Mouse (Mus musculus) hindbrain, embryonic 12.5 days (tissue): ENCODE measurements around the gene Atp6v1b1. TPM values are rescaled to one million over a fixed set of nuclear protein-coding genes. Genes with fewer than 3 reads are reported as not detected.

Experiments
- ATAC-seq: fragments of 200-750 bp; cut with Nextera tagmentation; 2 replicates; pipeline ENCODE4 v1.8.0; 2017; ENCODE audit warnings: moderate TSS enrichment; ENCODE audit not compliant: low FRiP score
- H3K27ac ChIP-seq: fragments of 300-500 bp; sonication (generic); 2 replicates; pipeline ENCODE4 v1.5.1; 2016; ENCODE audit warnings: mild to moderate bottlenecking
- H3K27me3 ChIP-seq: fragments of 300-500 bp; sonication (generic); 2 replicates; pipeline ENCODE4 v1.6.1; 2016; ENCODE audit warnings: mild to moderate bottlenecking
- H3K36me3 ChIP-seq: fragments of 300-500 bp; sonication (generic); 2 replicates; pipeline ENCODE4 v1.6.1; 2016; ENCODE audit warnings: mild to moderate bottlenecking
- H3K4me1 ChIP-seq: fragments of 300-500 bp; sonication (generic); 2 replicates; pipeline ENCODE4 v1.6.1; 2016
- H3K4me2 ChIP-seq: fragments of 300-500 bp; sonication (generic); replicated peaks from 2 replicates; pipeline ENCODE4 v1.6.1; 2016; ENCODE audit warnings: mild to moderate bottlenecking
- H3K4me3 ChIP-seq: fragments of 300-500 bp; sonication (generic); 2 replicates; pipeline ENCODE4 v1.5.1; 2016; ENCODE audit warnings: mild to moderate bottlenecking
- H3K9ac ChIP-seq: fragments of 300-500 bp; sonication (generic); 2 replicates; pipeline ENCODE4 v1.6.1; 2016; ENCODE audit warnings: mild to moderate bottlenecking, moderate library complexity
- H3K9me3 ChIP-seq: fragments of 300-500 bp; sonication (generic); replicated peaks from 2 replicates; pipeline ENCODE4 v1.6.1; 2016; ENCODE audit warnings: mild to moderate bottlenecking
- WGBS: fragments of 180-500 bp; shearing (Covaris S2); methylation state at CpG from one replicate; pipeline ENCODE4 v1.1.7; 2016; 5-methylcytosine and 5-hydroxymethylcytosine counted together
- polyA plus RNA-seq: library from polyadenylated mRNA; unstranded; fragments of >200 nt; fragmentation: Nextera tagmentation; extraction: Ambion mirVana; gene quantifications from 2 replicates; pipeline ENCODE4 v1.2.1, GENCODE M21; 2016

Atp6v1b1 gene
- polyA plus RNA-seq = 0.23 TPM in 1 of 2 replicates, not detected in the other

GRCm38 (mm10) chr6:83742761-83743160 is at the start of gene Atp6v1b1:
TSS of gene Atp6v1b1 (plus strand) at chr6:83742990.
- no peak for ATAC-seq
- H3K27me3 ChIP-seq = peaks cover 48% of the 10 kb centered on the region

DNA sequence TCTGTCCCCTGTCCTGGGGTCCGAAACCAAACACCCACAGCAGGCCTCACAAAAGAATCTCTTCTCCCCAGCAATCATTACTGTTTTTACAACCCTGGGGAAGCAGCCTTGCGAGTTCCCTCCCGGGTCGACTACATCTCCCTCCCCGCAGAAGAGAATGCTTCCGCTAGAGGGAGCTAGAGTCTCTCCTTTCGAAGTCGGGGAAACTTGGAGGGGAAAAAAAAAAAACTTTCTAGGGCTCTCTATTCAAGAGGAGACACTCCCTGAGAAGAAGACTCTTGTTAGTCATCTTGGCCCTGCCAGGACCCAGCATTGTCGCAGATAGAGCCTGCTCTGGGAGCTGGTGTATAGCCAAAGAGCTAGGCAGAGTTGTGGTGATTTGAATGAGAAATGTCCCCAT is 49.0 kb upstream of the Atp6v1b1 start:
- H3K4me3 ChIP-seq = no peak overlapping the region
- no peak overlapping the region for H3K4me2 ChIP-seq
- peaks cover 97% of the 10 kb centered on the region for H3K27me3 ChIP-seq
- no peaks in the 10 kb centered on the region for H3K9me3 ChIP-seq
- no peaks in the 10 kb centered on the region for H3K36me3 ChIP-seq
- ATAC-seq = no peak
- WGBS = 0% methylated on average over 9 of the region's 9 CpGs
- no peaks in the 10 kb centered on the region for H3K4me1 ChIP-seq
- H3K9ac ChIP-seq = no peak overlapping the region
- H3K27ac ChIP-seq = no peak overlapping the region

More at GRCm38 (mm10) chr6:83742761-83743160, at the start of gene Atp6v1b1:
- Histone ChIP-seq H3K9ac (peak within 1 kb of the TSS; percentile 10; the same call in 1 of the 2 replicates), H3K27ac (no peak within 1 kb of the TSS), H3K9me3 (0 out of 2 replicates have a peak, but pooled peaks cover 7% of the 10 kb centered on the region), H3K36me3 (no peaks in the 10 kb centered on the region), H3K4me1 (peaks cover 4% of the 10 kb centered on the region; the same call in 1 of the 2 replicates), H3K4me2 (no peak within 1 kb of the TSS), H3K4me3 (no peak within 1 kb of the TSS)
- WGBS = 52% methylated on average over 5 of the region's 5 CpGs

GRCm38 (mm10) chr6:83695731-83696130 is 47.1 kb upstream of the Atp6v1b1 start:
- 2% methylated on average over 3 of the region's 3 CpGs for WGBS
- ATAC-seq = no peak
- Histone ChIP-seq H3K27ac (no peak overlapping the region), H3K4me3 (no peak overlapping the region), H3K4me2 (no peak overlapping the region), H3K9ac (no peak overlapping the region), H3K4me1 (no peaks in the 10 kb centered on the region), H3K9me3 (no peaks in the 10 kb centered on the region), H3K36me3 (no peaks in the 10 kb centered on the region), H3K27me3 (peaks cover 100% of the 10 kb centered on the region)

GRCm38 (mm10) chr6:83696684-83697083 is 46.1 kb upstream of the Atp6v1b1 start:
- Histone ChIP-seq H3K27me3 (peaks cover 100% of the 10 kb centered on the region), H3K9me3 (no peaks in the 10 kb centered on the region), H3K36me3 (no peaks in the 10 kb centered on the region), H3K27ac (no peak overlapping the region), H3K4me2 (no peak overlapping the region), H3K4me3 (no peak overlapping the region), H3K9ac (no peak overlapping the region), H3K4me1 (no peaks in the 10 kb centered on the region)
- ATAC-seq = no peak
- 4% methylated on average over 7 of the region's 7 CpGs for WGBS

DNA sequence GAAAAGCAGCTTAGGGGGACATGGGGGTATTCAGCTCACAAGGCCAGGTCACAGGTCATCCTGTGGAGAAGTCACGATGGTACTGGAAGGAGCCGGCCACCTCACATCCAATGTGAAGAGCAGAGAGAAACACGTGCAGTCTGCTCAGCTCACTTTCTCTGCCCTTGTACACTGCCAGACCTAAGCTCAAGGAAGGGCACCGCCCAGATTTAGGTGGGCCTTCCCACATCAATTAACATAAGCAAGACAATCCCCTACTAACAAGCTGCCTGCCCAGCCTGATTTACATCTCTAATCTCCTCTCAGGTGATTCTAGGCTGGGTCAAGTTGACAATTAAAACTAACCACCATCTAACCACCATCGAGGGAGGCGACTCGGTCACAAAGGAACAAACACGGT is 44.9 kb upstream of the Atp6v1b1 start:
- 4% methylated on average over 8 of the region's 8 CpGs for WGBS

GRCm38 (mm10) chr6:83699971-83700370 is 42.8 kb upstream of the Atp6v1b1 start:
- H3K4me1 ChIP-seq = 0 out of 2 replicates have a peak, but pooled peaks cover 5% of the 10 kb centered on the region
- H3K27me3 ChIP-seq = peaks cover 97% of the 10 kb centered on the region
- H3K9me3 ChIP-seq = no peaks in the 10 kb centered on the region; the same call in 1 of the 2 replicates
- no peak overlapping the region for H3K4me2 ChIP-seq
- no peak overlapping the region for H3K27ac ChIP-seq
- 3% methylated on average over 5 of the region's 5 CpGs for WGBS
- ATAC-seq = no peak
- no peaks in the 10 kb centered on the region for H3K36me3 ChIP-seq
- no peak overlapping the region for H3K9ac ChIP-seq
- H3K4me3 ChIP-seq = no peak overlapping the region

More for the DNA sequence above, 44.9 kb upstream of the Atp6v1b1 start:
- no peaks in the 10 kb centered on the region for H3K9me3 ChIP-seq
- no peak overlapping the region for H3K4me2 ChIP-seq
- H3K36me3 ChIP-seq = no peaks in the 10 kb centered on the region
- H3K4me3 ChIP-seq = no peak overlapping the region
- no peak overlapping the region for H3K9ac ChIP-seq
- no peak for ATAC-seq
- H3K27ac ChIP-seq = no peak overlapping the region
- peaks cover 97% of the 10 kb centered on the region for H3K27me3 ChIP-seq
- 0 out of 2 replicates have a peak, but pooled peaks cover 5% of the 10 kb centered on the region for H3K4me1 ChIP-seq

- Histone ChIP-seq H3K27me3 (peaks cover 97% of the 10 kb centered on the region), H3K27ac (no peak overlapping the region), H3K9me3 (no peaks in the 10 kb centered on the region; the same call in 1 of the 2 replicates), H3K4me2 (no peak overlapping the region), H3K4me3 (no peak overlapping the region), H3K36me3 (no peaks in the 10 kb centered on the region), H3K9ac (no peak overlapping the region), H3K4me1 (0 out of 2 replicates have a peak, but pooled peaks cover 5% of the 10 kb centered on the region)
- 1% methylated on average over 11 of the region's 11 CpGs for WGBS
- ATAC-seq = no peak
Measured at GRCm38 (mm10) chr6:83701001-83701400, 41.8 kb upstream of the Atp6v1b1 start.

DNA sequence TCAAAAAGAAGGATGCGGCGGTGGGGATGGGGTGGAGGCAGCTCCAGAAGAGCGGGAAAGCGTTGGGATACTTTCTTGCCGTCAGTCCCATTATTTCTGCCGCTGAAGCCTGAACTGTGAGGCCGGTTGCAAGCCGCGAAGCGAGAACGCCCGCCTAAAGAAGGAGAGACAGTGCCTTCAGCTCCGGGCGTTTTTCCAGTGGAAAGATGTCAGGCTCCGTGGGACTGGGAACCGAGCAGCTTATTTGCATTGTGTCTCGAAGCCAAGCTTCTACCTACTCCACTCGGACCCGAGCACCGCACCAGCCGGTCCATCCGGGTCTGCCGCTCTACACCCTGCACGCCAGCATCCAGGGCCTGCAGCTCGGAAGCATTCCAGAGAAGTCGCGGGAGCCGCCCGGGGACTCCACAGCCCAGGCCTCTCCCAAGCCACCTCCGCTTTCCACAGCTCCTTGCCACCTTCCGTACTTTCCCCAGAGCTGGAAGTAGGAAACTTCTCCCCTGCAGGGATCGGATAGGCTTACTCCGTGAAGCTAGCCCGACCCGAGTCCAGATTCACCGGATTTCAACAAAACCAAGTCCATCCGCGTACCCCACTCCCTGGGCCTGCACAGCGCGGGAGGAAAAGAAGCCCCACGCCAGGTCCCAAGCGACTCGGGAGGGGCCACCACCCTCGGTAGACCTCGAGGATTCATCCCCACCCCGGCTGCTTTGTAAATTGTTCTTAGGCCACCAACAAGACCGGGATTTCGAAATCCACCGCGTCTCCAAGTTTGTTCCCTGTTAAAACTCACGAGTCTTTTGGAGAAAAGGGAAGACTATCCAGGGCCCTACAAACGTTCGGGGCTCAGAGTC is 40.4 kb upstream of the Atp6v1b1 start:
- Histone ChIP-seq H3K27me3 (peaks cover 97% of the 10 kb centered on the region), H3K36me3 (no peaks in the 10 kb centered on the region), H3K27ac (no peak overlapping the region), H3K4me1 (0 out of 2 replicates have a peak, but pooled peaks cover 5% of the 10 kb centered on the region), H3K4me2 (no peak overlapping the region; the same call in 1 of the 2 replicates), H3K4me3 (0 out of 2 replicates have a peak overlapping the region, but pooled peaks have one; percentile 6), H3K9ac (no peak overlapping the region), H3K9me3 (no peaks in the 10 kb centered on the region; the same call in 1 of the 2 replicates)
- no peak for ATAC-seq
- under 1% methylated on average over 53 of the region's 53 CpGs for WGBS

DNA sequence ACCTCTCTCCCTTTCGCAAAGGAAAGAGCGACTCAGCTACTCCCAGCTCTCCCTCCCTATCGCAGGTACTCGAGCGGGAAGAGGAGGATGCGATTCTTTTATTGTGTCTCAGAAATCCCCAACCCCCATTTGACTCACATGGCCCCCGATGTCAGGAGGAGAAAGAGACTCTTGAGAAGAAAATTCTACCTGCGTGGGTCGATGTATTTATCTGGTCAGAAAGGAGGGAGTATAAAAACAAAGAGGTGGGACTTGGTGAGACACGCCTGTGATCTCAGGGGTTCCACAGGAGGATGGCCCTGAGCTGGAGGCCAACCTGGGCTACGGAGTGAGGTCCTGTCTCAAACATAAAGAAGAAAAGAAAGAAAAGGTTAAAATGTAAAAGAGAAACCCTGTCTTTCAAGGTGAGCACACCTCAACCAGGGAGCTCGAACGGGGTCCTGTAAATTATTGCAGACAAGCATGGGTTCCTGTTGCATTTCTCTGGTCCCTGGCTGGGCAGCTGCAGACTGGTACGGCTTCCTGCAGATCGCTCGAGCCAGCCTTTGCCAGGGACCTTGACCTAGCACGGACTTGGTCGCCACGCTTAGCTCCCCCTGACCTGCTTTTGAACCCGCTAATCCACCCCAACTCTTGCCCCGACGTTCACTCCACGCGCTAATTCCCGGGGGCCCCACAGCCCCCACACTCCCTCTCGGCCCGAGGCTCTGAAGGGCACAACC is 39.6 kb upstream of the Atp6v1b1 start:
- H3K9me3 ChIP-seq = no peaks in the 10 kb centered on the region; the same call in 1 of the 2 replicates
- WGBS = 1% methylated on average over 27 of the region's 27 CpGs
- H3K4me3 ChIP-seq = no peak overlapping the region
- H3K4me1 ChIP-seq = 0 out of 2 replicates have a peak, but pooled peaks cover 5% of the 10 kb centered on the region
- no peaks in the 10 kb centered on the region for H3K36me3 ChIP-seq
- H3K9ac ChIP-seq = no peak overlapping the region
- no peak overlapping the region for H3K4me2 ChIP-seq
- no peak overlapping the region for H3K27ac ChIP-seq
- peaks cover 97% of the 10 kb centered on the region for H3K27me3 ChIP-seq
- ATAC-seq = no peak

DNA sequence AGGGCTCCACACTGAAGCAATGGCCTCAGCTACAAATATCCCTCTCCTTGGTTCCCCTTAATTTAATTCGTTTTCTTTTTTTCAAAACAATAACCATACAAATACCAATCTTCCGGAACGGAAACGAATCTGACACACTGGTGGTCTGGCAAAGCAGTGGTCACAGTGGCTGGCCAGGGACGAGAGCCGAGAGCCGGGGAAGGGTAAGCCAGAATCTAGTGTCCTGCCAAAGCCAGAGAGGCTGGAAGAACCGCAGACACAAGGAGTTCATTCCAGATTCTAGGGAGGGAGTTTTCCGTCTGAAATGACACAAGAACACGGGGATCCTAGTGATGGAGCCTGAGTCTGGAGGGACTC is 39.1 kb upstream of the Atp6v1b1 start:
- Histone ChIP-seq H3K27ac (no peak overlapping the region), H3K9me3 (no peaks in the 10 kb centered on the region; the same call in 1 of the 2 replicates), H3K36me3 (no peaks in the 10 kb centered on the region), H3K4me3 (no peak overlapping the region), H3K4me2 (no peak overlapping the region), H3K27me3 (peaks cover 97% of the 10 kb centered on the region), H3K9ac (no peak overlapping the region), H3K4me1 (0 out of 2 replicates have a peak, but pooled peaks cover 5% of the 10 kb centered on the region)
- under 1% methylated on average over 10 of the region's 10 CpGs for WGBS
- no peak for ATAC-seq

GRCm38 (mm10) chr6:83704294-83704693 is 38.5 kb upstream of the Atp6v1b1 start:
- H3K4me2 ChIP-seq = no peak overlapping the region
- H3K36me3 ChIP-seq = no peaks in the 10 kb centered on the region
- ATAC-seq = no peak
- H3K27ac ChIP-seq = no peak overlapping the region
- 11% methylated on average over 1 of the region's 1 CpGs for WGBS
- H3K4me1 ChIP-seq = 0 out of 2 replicates have a peak, but pooled peaks cover 5% of the 10 kb centered on the region
- H3K4me3 ChIP-seq = no peak overlapping the region
- no peak overlapping the region for H3K9ac ChIP-seq
- no peaks in the 10 kb centered on the region; the same call in 1 of the 2 replicates for H3K9me3 ChIP-seq
- H3K27me3 ChIP-seq = peaks cover 97% of the 10 kb centered on the region

GRCm38 (mm10) chr6:83704701-83705100 is 38.1 kb upstream of the Atp6v1b1 start:
- Histone ChIP-seq H3K4me3 (no peak overlapping the region), H3K36me3 (no peaks in the 10 kb centered on the region)
- WGBS = 16% methylated on average over 5 of the region's 5 CpGs

More at GRCm38 (mm10) chr6:83704701-83705100, 38.1 kb upstream of the Atp6v1b1 start:
- Histone ChIP-seq H3K27ac (no peak overlapping the region), H3K9me3 (no peaks in the 10 kb centered on the region; the same call in 1 of the 2 replicates), H3K27me3 (peaks cover 97% of the 10 kb centered on the region), H3K4me1 (0 out of 2 replicates have a peak, but pooled peaks cover 5% of the 10 kb centered on the region), H3K9ac (no peak overlapping the region), H3K4me2 (no peak overlapping the region)
- no peak for ATAC-seq
